Mouse (Mus musculus) lung, postnatal 25 days (tissue): ENCODE data around the gene Agr2.

ENCODE experiments used
- DNase-seq: peaks from one replicate; pipeline ENCODE4 v3.0.0; 2022; ENCODE audit warnings: low spot score

The Agr2 gene

GRCm38 (mm10) chr12:35992711-35993110, at the start of gene Agr2:
Agr2 (plus strand) TSS chr12:35992907.
- DNase-seq = no peak

DNA sequence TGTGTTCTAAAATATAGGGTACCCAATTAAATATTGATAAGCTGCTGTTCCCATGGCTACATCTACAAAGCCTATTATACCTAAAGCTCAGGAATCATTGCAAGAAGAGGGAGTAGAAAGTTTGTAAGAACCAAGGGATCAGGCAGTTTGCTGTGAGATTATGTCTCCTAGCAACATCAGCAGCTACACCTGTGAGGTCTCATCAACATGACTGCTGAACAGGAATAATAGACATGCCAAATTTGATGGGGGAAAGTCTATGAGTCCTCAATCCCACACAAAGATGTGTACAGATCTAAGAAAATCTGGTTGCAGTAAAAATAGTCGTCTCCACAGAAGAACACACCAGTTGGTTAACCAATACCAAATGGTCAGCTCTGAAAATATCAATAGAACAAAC, 41.0 kb upstream of the Agr2 start:
- DNase-seq = no peak

GRCm38 (mm10) chr12:35957235-35957634, 35.5 kb upstream of the Agr2 start:
- DNase-seq = peak; percentile 16

GRCm38 (mm10) chr12:35966098-35966767, 26.5 kb upstream of the Agr2 start:
- no peak for DNase-seq

DNA sequence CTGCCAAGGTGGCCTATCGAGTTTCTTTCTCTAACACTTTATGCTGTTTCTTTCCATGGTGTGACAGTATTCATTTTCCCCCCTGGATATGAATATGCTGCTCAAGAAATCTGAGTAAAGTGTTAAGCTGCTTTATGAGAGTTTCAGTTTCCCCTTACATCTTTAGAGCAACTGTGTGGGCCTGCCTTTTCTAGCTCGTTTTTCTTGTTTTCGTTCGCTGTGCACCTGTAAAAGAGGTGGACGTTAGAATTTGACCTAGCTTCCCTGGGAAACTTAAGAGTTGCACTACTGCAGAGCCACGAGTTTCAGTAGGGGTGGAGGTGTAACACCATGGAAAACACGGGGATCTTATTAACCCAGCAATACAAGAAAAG, 26.0 kb upstream of the Agr2 start:
- no peak for DNase-seq

DNA sequence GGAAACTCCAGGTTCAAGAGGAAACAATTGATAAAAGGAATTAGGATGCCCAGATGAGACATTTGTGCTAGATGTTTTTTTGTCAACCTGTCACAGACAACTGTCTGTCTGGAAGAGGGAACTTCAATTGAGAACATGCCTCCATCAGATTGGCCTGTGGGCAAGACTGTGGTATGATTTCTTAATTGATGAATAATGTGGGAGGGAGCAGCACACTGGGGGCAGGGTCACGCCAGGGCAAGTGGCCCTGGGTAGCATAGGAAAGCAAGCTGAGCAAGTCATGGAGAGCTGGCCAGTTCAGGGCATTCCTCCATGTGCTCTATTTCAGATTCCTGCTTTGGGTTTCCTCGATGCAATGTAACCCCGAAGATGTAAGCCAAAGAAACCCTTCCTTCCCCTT, 16.8 kb upstream of the Agr2 start:
- no peak for DNase-seq

DNA sequence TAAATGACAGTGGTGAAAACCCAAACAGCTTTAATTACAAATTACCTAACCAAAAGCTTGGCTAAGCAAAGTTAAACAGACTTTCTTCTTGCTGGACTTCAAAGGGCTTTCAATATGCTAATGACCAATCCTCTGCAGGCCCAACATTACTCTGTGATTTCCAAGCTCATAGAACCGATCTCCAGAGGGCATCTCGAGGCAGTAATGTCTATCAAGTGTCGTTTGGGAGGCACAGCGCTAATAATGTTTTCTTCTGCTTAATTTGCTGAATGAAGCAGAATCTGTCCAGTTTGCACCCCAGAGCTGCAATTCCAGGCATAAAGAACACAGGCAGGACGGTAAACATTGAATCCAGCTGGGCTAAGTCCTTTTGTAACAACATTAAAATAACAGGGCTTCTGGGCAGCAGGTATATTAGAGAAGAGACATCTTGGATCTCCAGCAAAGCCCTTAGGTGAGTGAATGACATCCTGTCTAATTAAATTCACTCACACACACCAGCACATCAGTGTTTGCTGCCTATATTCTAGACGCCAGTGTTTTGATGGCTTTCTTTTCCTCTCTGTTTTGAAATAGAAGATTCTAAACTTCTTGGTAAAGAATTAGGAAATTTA, 15.0 kb upstream of the Agr2 start:
- no peak for DNase-seq

DNA sequence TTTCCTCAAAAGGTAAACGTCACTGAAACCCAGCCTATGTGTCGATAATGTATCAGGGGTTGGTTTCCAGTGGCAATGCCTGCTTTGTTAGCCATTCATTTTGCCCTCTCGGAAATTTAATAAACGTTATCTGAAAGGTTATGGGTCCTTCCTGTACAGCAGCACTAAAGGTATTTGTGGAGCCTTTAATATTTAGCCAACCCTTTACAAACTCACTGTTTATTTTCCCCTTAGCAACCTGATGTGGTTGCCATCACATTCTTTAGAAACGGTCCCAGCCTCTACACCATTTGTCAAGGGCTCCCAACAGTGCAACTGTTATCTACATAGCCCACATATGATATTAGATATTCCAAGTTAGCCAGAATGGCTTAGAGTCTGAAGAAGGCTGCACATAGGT, 13.1 kb upstream of the Agr2 start:
- DNase-seq = no peak

DNA sequence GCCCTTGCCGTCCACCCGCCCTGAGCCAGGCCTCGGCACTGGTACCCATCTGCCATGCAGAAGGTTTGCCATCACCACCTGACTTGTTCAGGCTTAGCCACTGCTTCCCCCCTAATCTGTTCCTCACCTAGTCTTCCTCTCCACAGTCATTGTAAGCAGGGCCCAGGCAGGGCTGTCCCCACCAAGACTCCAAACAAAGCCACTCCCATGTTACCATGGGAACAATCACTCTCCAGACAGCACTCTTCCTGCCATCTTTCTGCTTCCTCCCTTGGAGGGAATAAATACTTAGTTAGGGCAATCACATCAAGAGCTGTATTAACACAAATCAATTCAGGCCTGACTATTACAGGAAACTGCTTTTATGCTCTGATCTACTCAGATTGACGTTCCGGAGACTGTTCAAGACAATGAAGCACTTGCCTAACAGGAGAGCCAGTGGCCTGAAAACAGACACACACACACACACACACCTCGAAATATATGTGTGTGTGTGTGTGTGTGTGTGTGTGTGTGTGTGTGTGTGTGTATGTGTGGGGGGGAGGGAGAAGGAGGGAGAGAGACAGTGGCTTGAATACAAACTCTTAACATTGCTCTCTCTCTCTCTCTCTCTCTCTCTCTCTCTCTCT, 10.9 kb upstream of the Agr2 start:
- DNase-seq = peak; percentile 76

DNA sequence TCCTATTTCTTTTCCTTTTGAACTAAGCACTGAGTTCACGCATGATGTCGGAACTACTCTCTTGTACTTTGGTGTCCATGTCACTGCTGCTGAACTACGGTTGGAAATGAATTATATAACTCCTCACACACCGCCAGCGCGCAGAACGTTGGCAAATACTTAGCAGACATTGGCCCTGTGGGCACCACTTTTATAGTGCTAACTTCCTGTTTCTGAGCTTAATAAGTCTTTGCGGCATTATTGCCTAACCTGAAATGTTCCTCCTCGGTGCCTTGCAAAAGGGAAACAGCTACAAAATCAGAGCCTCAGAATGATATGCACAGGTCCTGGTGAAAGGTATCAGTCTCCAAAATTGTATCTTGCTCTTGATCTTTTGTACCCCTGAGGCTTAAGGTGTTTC, 9.2 kb upstream of the Agr2 start:
- DNase-seq = peak; percentile 16

GRCm38 (mm10) chr12:35984743-35985142, 8.0 kb upstream of the Agr2 start:
- DNase-seq = no peak

- no peak for DNase-seq
These were observed 876 bp downstream of the Agr2 start for GRCm38 (mm10) chr12:35993583-35993982.

- DNase-seq = no peak
These were observed 1.4 kb downstream of the Agr2 start for GRCm38 (mm10) chr12:35994098-35994497.

DNA sequence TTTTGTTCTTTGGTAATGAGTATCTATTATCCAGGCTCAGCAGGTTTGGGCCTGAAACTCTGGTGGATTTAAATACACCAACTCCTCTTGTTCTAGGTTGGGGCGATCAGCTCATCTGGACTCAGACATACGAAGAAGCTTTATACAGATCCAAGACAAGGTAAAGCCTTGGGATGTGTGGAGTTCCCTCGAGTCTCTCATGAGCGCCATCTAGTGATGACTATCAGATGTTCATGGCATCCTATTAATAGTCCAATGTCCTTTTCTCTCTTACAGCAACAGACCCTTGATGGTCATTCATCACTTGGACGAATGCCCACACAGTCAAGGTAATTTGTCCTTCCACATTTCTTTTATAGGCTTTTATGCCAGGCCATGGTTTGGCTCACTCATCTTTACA, 3.1 kb downstream of the Agr2 start:
- DNase-seq = peak; percentile 60

- DNase-seq = no peak
These were observed 12.0 kb downstream of the Agr2 start for GRCm38 (mm10) chr12:36004714-36005113.

- no peak for DNase-seq
These were observed 14.9 kb downstream of the Agr2 start for GRCm38 (mm10) chr12:36007581-36007980.

DNA sequence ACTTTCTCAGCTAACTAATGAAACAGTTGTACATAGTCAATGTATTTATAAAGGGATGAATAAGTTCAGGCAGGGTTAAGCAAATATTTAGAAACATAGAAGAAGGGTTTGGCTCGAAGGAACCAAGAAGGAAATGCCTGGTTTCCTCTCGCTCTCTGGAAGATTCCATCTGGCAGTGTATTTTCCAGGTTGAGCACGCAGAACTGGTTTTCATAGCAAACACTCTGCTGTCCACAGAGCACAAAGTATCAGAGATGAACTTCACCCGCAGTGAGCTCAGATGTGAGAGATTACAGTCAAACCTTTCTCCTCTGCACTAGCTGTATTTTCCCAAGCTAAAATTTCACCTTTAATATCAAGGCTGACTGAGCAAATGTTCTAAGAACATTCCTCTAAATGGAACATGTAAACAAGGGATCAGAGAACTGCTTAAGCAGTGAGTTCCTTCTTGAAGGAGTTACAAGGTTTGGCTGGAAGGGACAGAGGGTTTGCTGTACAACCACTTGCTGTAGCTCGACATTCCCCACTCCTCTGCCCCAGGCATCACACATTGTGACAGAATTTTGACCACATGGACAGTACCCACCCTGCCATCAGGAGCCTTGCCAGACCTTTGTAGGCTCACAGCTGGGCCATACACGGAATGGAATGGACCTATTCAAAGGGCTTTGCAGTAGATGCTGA, 15.8 kb downstream of the Agr2 start:
- no peak for DNase-seq

DNA sequence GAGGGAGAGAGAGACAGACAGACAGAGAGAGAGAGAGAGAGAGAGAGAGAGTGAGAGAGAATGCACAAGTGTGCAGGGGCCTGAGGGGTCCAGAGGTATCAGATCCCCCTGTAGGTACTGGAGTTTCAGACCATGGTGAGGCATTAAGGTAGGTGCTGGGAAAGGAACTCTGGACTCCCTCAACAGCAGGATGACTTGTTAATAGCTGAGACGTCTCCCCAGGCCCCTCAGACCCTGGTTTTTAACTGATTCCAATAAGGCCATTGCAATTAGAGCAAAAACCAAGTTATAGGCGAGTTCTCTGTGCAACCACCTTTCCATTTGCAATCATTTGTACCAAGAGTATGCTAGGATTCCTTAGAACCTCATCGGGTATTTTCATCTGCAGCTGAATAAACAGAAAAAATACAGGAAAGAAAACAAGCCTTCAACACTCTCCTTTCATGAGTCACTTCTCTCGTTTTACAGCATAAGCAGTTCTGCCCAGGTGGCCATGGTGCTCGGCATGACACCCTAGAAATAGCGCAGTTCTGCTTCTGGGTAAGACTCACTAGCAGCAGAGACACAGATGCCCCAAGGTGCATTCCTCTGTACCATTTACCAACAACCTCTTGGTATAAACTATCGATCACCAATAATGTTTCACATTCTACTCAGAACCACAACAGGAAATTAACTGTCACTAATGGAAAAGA, 20.7 kb downstream of the Agr2 start:
- no peak for DNase-seq

GRCm38 (mm10) chr12:36017791-36018190, 25.1 kb downstream of the Agr2 start:
- no peak for DNase-seq

DNA sequence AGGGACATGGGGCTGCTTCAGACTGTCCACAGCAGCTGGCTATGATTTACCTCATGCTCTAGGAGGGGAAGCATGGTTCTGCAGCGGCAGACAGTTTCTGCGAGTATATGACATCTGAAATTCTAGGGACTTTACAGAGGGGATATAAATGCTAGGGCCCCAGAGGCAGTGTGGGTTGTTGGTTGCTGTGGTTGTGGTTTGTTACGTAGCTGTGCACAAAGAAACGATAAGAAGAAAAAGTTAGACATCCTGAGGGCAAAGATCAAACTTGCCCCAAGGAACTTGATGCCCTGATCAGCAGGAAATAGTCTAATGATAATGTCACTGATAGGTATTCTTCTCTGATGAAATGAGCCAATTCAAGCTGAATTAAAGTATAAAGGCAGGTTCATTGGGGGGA, 26.9 kb downstream of the Agr2 start:
- no peak for DNase-seq

DNA sequence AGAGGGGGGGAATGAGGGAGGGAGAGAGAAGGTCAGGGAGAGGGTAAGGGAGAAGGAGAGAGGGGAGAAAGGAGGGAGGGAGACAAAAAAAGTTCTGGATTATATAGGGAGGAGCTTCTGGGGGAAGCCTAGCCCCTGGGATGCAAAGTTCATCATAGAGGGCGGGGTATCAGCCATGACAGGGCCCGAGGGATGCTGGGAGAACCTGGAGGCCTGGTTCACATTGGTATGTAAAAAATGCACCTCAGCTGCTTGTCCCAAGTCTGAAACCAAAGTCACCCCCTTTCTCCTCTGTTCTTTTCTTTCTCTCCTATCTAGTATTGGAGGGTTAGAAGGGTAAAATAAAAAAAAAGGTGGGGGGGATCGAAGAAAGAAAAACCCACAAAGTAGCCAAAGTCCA, 27.4 kb downstream of the Agr2 start:
- no peak for DNase-seq

- DNase-seq = no peak
These were observed 28.0 kb downstream of the Agr2 start for GRCm38 (mm10) chr12:36020710-36021109.

- DNase-seq = no peak
These were observed 33.4 kb downstream of the Agr2 start for GRCm38 (mm10) chr12:36026126-36026525.
